ENCODE assay signal across 8 mouse cellular contexts in the genomic region with DNA sequence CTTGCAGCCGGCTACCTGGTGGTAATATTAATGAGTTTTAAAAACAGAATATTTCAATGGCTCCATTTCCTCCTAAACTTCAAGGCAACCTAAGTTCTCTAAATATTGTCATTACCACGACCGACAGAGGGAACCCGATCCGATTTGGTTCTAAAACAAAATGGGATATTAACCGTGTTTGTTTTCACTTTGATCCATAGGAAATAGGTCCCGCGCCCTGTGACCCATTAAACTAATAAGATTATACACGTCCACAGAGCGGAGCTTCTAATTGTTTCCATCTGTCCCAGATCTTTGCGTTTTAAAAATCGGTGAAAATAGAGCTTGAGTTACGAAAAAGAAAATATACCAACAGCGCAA.
A peak's percentile ranks its signal among the peaks of the same experiment; 100 is the strongest.
DNase-seq lines count a peak whose midpoint lies in the region; ATAC-seq and TF ChIP-seq lines count a peak whose summit lies in the region.

No protein-coding gene starts in this region.

- H3K4me1 ChIP-seq in lung, embryonic 15.5 days = peaks cover 15% of the 10 kb centered on the region
- H3K4me1 ChIP-seq in embryonic facial prominence, embryonic 14.5 days (ENCODE audit: control insufficient read depth, insufficient read depth, low read length) = peaks cover 10% of the 10 kb centered on the region
- H3K4me1 ChIP-seq in hindbrain, postnatal 0 days (ENCODE audit: insufficient read depth, low read length) = no peaks in the 10 kb centered on the region
- peaks cover 18% of the 10 kb centered on the region for H3K4me1 ChIP-seq in neural tube, embryonic 13.5 days (replicated peaks)

- WGBS in lung, embryonic 15.5 days = under 1% methylated on average over 14 of the region's 14 CpGs
- WGBS in embryonic facial prominence, embryonic 14.5 days = under 1% methylated on average over 14 of the region's 14 CpGs
- 2% methylated on average over 14 of the region's 14 CpGs for WGBS in hindbrain, postnatal 0 days
- WGBS in neural tube, embryonic 13.5 days = under 1% methylated on average over 14 of the region's 14 CpGs

- H3K27me3 ChIP-seq in lung, embryonic 15.5 days = peaks cover 80% of the 10 kb centered on the region
- H3K27me3 ChIP-seq in embryonic facial prominence, embryonic 14.5 days (replicated peaks; ENCODE audit: control insufficient read depth, insufficient read depth, low read length) = peaks cover 78% of the 10 kb centered on the region
- H3K27me3 ChIP-seq in hindbrain, postnatal 0 days (ENCODE audit: insufficient read depth, low read length) = peaks cover 80% of the 10 kb centered on the region
- peaks cover 51% of the 10 kb centered on the region for H3K27me3 ChIP-seq in neural tube, embryonic 13.5 days

- H3K4me2 ChIP-seq in lung, embryonic 15.5 days = peak overlapping the region; percentile 53
- peak overlapping the region; percentile 60 for H3K4me2 ChIP-seq in embryonic facial prominence, embryonic 14.5 days (ENCODE audit: low read depth, low read length)
- peak overlapping the region; percentile 38 for H3K4me2 ChIP-seq in hindbrain, postnatal 0 days (ENCODE audit: low read depth, low read length)
- peak overlapping the region; percentile 47 for H3K4me2 ChIP-seq in neural tube, embryonic 13.5 days

- H3K9ac ChIP-seq in lung, embryonic 15.5 days = no peak overlapping the region
- H3K9ac ChIP-seq in embryonic facial prominence, embryonic 14.5 days (ENCODE audit: low read depth, low read length) = no peak overlapping the region
- H3K9ac ChIP-seq in hindbrain, postnatal 0 days (replicated peaks; ENCODE audit: low read length) = no peak overlapping the region
- no peak overlapping the region for H3K9ac ChIP-seq in neural tube, embryonic 13.5 days

- H3K36me3 ChIP-seq in lung, embryonic 15.5 days = no peaks in the 10 kb centered on the region
- no peaks in the 10 kb centered on the region for H3K36me3 ChIP-seq in embryonic facial prominence, embryonic 14.5 days (ENCODE audit: control insufficient read depth, insufficient read depth, low read length)
- no peaks in the 10 kb centered on the region for H3K36me3 ChIP-seq in hindbrain, postnatal 0 days (ENCODE audit: insufficient read depth, low read length)
- H3K36me3 ChIP-seq in neural tube, embryonic 13.5 days = no peaks in the 10 kb centered on the region

- no peak for TF ChIP-seq CTCF in hindbrain, postnatal 0 days (IDR thresholded peaks at IDR 0.05; ENCODE audit: low read depth)

- H3K4me3 ChIP-seq in lung, embryonic 15.5 days = peak overlapping the region; percentile 31
- peak overlapping the region; percentile 36 for H3K4me3 ChIP-seq in embryonic facial prominence, embryonic 14.5 days (ENCODE audit: low read depth, low read length)
- H3K4me3 ChIP-seq in hindbrain, postnatal 0 days (ENCODE audit: low read length) = no peak overlapping the region
- H3K4me3 ChIP-seq in neural tube, embryonic 13.5 days = 0 out of 2 replicates have a peak overlapping the region, but pooled peaks have one; percentile 1

- H3K27ac ChIP-seq in lung, embryonic 15.5 days = no peak overlapping the region
- no peak overlapping the region for H3K27ac ChIP-seq in embryonic facial prominence, embryonic 14.5 days (replicated peaks; ENCODE audit: low read depth, low read length)
- no peak overlapping the region for H3K27ac ChIP-seq in hindbrain, postnatal 0 days
- no peak overlapping the region for H3K27ac ChIP-seq in neural tube, embryonic 13.5 days (replicated peaks)

- no peaks in the 10 kb centered on the region for H3K9me3 ChIP-seq in lung, embryonic 15.5 days
- H3K9me3 ChIP-seq in embryonic facial prominence, embryonic 14.5 days (ENCODE audit: control insufficient read depth, low read length) = no peaks in the 10 kb centered on the region
- no peaks in the 10 kb centered on the region for H3K9me3 ChIP-seq in hindbrain, postnatal 0 days (ENCODE audit: low read length)
- no peaks in the 10 kb centered on the region for H3K9me3 ChIP-seq in neural tube, embryonic 13.5 days

- no peak for ATAC-seq in lung, embryonic 15.5 days (ENCODE audit: borderline replicate concordance, extremely low read depth, low FRiP score, low TSS enrichment)
- ATAC-seq in embryonic facial prominence, embryonic 14.5 days (ENCODE audit: low read depth) = no peak
- no peak for ATAC-seq in hindbrain, postnatal 0 days
- no peak for ATAC-seq in neural tube, embryonic 13.5 days (ENCODE audit: low read depth)
- no peak for ATAC-seq in frontal cortex, adult (ENCODE audit: low TSS enrichment)

- no peak for DNase-seq in lung, postnatal 36 days
- DNase-seq in embryonic facial prominence, embryonic 14.5 days (ENCODE audit: low spot score) = no peak
- DNase-seq in hindbrain, postnatal 0 days (ENCODE audit: low spot score) = no peak
- DNase-seq in layer of hippocampus, adult 18-20 months (ENCODE audit: low spot score in 2 of 2) = no peak
- no peak for DNase-seq in retina, embryonic 14.5 days (ENCODE audit: low spot score)
